Mouse (Mus musculus): ENCODE measurements around the gene Cyp27a1.
A peak's percentile ranks its signal among the peaks of the same experiment; 100 is the strongest.

Cyp27a1 gene

DNA sequence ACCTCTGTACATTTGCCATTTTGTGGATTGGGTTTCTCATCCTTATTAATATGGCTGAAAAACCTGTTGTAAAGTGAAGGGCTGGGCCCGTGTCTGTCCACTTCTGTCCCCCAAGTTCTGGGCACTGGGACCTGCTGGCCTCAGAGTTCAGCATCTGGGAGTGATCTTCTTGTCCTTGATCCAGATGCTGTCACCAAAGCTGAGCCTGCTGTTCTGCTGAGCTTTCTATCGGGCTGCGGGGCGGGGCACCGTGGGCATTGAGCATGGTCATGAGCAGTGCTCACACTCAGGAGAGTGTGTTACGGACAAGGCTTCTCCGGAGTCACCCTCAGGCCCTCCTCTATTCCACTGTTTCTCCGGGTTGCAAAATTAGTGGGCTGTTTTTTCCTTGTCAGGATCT, 4.7 kb downstream of the Cyp27a1 start:
- DNase-seq (ENCODE audit: low spot score in 2 of 2) = no peak

DNA sequence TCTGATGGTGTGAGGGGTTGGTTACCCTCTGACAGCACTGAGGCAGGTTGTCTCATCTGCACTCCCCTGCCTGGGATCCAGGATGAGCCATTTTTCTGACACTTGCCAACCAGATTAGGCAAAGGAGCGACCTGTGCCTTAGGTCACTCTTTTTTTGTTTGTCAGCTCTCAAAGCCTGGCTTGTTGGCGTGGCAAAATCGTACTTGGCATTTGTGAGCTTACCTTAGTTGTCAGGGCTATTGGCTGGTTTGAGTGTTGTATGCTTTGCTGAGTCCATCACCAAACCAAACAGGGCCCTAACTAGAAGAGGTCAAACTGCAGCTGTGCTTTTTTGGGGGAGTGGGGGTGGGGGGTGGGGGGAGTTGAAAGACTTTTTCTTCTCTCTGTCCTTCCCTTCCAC, 5.9 kb downstream of the Cyp27a1 start:
- DNase-seq (ENCODE audit: low spot score in 2 of 2) = no peak

DNA sequence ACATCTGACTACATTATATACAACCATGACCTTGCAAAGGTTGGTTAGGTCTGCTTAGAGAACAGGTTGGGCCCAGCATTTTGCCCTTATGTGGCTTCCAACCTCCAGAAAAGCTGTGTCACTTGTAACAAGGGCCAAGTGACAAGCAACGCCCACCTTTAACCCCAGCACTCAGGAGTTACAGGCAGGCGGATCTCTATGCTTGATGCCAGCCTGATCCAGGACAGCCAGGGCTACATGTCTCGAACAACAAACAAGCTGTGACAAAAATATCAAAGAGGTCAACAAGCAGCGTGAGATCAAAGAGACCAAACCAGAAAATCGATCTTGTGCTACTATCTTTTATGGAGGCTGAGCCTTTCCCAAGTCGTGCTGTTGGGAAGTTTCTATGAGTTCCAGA, 8.3 kb downstream of the Cyp27a1 start:
- DNase-seq (ENCODE audit: low spot score in 2 of 2) = no peak

DNA sequence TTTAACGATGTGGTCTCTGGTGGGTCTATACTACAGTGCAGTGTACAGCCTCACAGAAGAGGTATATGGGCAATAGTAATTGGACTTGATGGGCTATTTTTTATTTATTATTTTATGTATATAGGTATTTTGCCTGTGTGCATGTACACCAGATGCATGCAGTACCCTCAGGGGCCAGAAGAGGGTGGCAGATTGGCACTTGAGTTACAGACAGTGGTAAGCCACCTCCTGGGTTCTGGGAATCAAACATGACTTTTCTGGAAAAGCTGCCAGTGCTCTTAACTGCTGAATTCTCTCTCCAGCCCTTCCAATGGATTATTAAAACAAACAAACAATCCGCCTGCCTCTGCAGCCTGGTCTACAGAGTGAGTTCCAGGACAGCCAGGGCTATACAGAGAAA, 10.4 kb downstream of the Cyp27a1 start:
- peak in 1 of 2 experiments; percentile 58 for DNase-seq (ENCODE audit: low spot score in 2 of 2)

DNA sequence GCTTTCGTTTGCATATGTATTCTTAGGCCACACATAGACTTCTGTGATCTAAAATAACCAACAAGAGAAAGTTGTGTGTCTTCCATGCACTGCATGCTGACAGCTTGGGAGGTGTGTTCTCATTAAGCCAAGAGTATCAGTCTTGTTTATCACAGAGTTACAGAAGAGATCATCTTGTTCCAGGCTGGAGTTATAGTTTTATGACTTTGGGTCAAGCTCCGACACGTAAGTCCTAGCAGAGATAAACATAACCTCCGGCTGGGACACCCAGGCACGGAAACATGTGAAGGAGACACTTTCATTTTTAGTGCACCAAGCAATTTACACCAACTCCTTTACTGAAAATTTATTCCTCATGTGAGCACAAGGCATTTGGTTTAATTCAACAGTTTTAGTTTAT, 12.7 kb downstream of the Cyp27a1 start:
- no peak for DNase-seq (ENCODE audit: low spot score in 2 of 2)

DNA sequence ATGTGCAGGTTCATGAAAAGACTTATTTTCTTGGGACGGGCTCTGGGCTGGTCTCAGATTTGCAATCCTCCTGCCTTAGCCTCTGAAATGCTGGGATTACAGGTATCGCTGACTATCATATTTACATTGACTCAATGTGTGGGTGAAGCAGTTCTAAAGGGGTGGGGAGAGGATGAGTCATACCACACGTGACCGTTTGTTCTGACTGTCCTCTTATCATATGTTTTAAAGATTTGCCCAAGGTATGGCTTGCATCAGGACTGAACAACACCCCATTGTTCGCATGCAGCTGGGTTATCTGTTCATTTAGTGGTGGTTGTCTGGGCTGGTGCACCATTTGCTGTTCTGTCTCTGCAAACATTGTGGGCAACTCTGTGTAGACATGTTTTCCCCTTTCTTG, 13.3 kb downstream of the Cyp27a1 start:
- DNase-seq (ENCODE audit: low spot score in 2 of 2) = no peak

DNA sequence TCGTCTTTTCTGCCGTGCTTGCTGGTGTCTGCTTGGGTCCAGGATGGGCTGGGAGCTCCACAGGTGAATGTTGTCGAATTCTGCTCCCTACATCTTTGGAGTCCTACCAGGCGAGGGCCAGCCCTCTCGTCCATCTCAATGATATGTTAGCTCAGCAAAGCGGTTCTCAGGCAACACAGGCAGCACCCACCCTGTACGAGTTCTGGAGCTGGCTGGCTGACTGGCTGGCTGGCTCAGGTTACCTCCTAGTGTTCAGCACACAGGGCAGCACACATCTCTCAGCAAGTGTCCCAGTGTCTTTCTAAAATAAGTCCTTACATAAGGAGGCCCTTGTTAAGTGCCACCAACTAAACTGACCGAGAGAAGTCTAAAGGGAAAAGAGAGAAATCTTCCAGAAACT, 15.1 kb downstream of the Cyp27a1 start:
- DNase-seq (ENCODE audit: low spot score in 2 of 2) = no peak

DNA sequence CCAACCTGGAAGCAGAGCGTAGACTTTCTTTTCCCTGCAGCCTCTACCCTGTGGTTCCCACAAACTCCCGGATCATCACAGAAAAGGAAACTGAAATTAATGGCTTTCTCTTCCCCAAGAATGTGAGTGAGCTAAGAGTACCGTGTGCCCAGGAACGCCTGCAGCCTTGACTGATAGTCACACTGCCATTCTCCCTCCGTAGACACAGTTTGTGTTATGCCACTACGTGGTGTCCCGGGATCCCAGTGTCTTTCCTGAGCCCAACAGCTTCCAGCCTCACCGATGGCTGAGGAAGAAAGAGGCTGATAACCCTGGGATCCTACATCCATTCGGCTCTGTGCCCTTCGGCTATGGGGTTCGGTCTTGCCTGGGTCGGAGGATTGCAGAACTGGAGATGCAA, 23.6 kb downstream of the Cyp27a1 start:
- no peak for DNase-seq (ENCODE audit: low spot score in 2 of 2)

DNA sequence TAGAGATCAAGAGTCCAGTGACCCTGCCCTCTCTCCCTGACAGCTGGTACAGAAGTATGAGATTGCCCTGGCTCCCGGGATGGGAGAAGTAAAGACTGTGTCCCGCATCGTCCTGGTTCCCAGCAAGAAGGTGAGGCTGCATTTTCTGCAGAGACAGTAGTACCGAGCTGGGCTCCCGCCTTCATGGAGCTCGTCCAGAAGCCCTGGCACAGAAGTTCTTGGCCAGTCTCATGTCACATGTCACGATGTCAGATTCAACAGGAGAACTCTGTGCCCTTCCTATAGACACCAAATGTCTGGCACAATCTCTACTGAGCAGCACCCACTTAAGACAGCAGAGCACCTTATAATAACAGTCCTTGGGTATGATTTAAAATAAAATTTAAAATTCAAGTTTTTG, 24.1 kb downstream of the Cyp27a1 start:
- no peak for DNase-seq (ENCODE audit: low spot score in 2 of 2)

DNA sequence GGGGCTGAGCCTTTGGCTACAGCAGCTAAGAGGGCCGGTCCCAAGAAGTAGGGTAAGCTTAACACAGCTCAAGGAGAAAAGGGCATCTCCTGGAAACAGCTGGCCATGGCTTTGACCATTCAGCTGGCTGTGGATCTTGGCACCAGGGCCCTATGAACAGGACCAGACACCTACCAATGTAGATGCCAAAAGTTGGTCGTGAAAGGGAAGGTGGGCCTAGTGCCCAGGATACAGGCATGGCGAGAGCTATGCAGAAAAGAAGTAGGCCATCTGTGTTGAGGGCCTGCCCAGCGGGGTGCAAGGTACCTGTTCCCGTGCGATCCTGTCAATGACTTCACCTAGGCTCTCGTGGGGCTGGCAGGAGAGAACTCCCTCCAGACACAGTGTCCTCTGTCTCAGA, 27.5 kb downstream of the Cyp27a1 start:
- no peak for DNase-seq (ENCODE audit: low spot score in 2 of 2)

DNA sequence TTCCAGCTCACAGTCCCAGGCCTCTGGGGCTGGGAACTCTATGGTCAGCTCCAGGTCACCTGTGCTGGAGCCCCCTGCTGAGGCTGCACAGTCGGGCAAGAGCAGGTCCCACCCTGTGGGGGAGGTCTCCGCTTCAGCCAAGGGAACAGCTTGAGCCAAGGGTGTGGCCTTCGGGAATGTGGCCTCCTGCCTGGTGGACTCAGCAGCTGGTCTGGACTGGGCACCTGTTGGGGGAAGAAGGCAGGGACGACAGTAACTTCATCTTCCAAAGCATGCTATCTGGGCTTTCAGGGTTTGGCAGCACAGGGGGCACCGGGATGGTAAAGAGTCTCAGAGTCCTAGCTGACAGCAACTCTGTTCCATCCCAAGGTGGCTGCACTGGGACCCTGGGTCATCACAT, 34.0 kb downstream of the Cyp27a1 start:
- no peak for DNase-seq (ENCODE audit: low spot score in 2 of 2)

DNA sequence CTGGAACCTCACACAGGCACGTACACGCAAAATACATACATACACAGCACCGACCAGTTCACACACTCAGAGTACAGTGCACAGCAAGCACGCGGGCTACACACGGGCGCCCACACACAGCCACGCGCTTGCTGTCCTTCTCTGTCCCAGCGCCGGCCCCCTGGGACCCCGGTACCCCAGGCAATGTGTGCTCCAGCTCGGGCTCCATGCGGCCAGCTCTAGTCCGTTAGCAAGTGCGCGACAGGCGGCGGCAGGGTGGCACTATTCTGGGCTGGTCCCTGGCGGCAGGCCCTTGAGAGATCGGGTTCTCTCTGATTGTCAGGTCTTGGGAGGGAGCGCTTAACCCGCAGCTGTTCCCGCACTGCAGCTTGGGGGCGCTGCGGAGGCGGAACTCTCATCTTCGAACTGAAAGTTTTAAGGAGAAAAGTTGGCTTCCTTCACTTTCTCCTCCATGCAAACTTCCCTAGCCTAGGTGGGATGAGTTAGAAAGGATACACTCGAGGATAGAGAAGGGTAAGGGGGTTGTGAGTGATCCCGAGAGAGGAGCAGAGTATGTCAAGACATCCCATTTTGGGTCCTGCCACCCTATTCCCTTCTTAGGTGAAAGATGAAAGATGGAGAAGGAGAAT, 35.4 kb downstream of the Cyp27a1 start, which contains the start of gene Prkag3:
Prkag3 (minus strand) TSS at position 579 of the 629 bp plus-strand sequence.
- DNase-seq (ENCODE audit: low spot score in 2 of 2) = peak; percentile 33 to 75

DNA sequence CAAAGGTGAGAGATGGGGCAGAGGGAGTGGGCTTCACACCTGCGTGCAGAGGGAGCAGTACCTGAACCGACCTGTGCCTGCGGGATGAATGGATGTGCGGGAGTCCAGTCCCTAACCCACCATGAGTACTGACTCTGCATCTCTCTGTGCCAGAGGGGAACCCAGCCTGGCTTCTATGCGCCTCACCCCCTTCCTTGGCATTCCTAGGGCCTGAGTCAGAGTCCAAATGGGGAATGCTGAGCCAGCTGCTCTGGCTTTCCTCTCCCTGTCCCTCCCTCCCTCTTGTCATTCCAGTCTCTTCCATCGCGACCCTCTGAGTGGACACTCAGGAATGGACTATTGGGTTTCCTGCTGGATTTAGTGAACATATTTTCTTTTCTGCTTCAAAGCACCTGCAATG, 35.9 kb downstream of the Cyp27a1 start:
- DNase-seq (ENCODE audit: low spot score in 2 of 2) = no peak

DNA sequence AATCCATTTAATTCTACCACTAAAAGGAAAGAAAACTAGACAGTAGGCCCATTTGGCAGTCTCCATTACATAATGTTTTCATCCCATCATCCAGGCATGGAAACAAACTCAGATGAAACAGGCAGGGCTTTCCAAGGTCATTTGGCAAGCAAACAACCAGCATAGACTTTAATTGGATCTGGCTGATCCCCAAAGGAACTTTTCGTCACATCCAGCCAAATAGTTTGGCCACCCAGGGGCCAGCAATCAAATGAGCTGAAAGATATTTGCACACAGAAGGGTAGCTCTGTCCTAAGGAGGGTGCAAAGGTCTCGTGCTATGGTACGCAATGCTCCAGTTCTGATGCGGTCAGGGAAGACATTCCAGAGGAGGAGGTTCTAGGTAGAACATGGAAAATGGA, 37.3 kb downstream of the Cyp27a1 start:
- no peak for DNase-seq (ENCODE audit: low spot score in 2 of 2)

DNA sequence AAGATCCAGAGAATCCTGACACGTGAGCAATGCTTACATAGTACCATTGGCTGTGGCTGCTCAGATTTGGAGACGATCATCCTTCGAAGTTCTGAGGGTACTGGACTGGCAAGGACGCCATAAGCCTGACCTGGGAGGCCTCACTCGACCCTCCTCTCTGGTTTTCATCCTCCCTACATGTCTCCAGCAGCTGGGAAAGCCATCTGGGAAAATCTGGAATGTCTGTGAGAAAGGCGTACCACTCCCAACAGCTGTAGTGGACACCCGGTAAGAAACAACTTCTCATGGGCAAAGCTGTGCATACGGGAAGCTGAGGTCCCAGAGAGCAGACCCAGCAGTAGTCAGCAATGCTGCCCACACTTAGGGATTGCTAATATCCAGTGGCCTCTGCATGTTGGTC, 38.8 kb downstream of the Cyp27a1 start:
- no peak for DNase-seq (ENCODE audit: low spot score in 2 of 2)

DNA sequence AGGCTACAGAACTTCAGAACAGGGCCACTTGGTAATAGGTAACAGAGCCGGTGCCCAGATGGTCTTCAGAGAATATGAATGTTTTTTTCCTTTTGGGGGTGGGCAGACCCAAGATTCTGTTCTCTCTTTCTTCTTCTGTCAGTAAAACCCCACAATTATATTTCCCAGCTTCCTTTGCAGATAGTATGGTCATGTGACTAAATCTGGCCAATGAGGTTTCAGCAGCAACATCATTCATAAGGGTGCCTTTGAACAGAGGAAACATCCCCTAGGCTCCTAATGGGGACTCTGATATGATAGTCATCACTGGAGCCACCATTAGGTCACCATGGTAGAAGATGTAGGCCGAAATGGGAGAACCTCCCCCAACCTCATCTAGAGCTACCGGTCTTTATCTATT, 39.5 kb downstream of the Cyp27a1 start:
- no peak for DNase-seq (ENCODE audit: low spot score in 2 of 2)

DNA sequence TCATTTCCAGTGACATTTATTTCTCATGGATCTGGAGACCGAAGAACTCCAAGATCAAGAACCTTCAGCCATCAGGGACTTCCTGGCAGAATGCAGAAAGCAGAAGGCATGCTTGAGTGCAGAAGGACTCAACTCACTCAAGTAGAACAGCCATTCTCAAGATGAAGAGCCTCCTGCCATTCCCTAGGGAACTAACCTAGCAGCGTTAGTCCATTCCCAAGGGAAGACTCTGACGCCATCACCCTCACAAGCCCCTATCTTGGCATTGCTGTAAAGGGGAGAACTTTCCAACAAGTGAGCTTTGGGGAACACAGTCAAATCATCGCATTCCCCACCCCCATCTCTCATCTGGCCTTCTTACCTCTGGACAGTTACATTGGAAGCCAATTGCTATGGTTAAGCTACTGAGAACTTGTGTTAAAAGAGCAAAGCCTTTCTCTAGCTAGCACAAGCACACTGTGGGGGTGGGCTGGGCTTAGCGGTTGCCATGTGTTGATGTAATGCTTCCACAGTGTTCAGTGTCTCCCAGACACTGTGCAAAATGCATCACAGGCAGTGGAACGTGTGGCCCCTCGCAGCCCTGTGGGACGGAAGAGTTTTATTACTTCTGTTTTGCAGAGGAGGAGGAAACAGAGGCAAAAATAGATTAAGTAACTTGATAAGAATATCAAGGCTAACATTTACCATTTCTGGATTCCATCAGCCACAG, 40.0 kb downstream of the Cyp27a1 start:
- no peak for DNase-seq (ENCODE audit: low spot score in 2 of 2)

DNA sequence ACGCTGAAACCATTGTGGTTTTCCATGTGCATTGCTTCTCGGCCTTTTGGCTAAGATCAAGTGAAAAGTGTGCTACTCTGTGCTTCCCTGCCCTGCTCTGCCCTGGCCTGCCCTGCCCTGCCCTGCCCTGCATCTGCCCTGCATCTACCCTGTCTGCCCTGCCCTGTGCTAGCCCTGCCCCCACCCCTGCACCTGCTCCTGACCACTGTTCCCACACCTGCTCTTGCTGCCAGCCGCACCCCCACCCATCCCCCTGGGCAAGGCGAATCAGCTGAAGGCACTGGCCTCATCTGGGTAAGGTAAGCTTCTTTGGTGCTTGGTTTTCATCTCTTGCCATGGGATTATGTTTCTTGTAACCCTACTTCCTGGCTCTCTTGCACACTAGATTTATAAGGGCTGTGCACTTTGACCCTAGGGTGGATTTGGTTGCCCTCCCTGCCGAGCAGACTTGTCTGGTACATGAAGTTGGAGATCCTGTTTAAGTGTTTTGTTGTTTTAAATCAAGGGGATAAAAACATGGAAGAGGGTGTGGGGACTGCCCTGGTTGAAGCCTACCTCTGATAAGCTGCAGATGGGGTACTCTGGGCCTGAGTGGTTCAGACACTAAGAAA, 40.9 kb downstream of the Cyp27a1 start:
- no peak for DNase-seq (ENCODE audit: low spot score in 2 of 2)

DNA sequence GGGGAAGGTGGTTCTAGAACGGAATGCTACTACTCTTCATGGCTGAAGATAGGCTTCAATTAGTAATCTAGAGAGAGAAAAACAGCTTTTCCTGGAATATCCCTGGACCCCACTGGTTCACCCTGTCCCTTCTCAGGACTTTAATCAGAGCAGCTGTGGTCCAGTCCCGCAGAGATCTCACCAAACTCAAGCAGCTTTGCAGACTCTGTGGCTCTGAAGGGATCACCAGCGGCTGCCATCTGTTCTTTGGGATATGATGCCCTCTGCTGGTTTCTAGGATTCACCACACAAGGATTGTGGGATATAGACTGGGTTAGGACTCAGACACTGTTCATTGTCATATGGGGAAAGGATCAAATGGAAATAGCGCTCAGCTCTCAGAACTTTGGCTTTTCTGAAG, 46.4 kb downstream of the Cyp27a1 start:
- no peak for DNase-seq (ENCODE audit: low spot score in 2 of 2)

DNA sequence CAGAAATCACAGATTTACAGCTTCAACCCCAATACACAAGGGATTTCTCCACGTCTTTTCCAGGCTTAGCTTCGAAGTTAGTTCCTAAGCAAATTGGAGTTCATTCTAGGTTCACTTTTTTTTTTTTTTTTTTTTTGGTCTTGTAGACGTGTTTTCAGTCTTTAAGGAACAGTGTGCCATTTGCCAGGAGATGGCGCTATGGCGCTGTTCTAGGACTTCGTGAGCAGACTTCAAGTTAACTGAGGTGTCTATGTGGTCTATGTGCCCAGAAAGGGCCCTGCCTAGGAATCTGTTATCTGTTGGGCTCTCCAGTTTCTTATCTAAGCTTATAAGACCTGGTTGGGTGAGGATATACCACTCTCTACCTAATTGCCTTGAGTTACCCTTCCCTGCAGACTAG, 49.7 kb downstream of the Cyp27a1 start:
- DNase-seq (ENCODE audit: low spot score in 2 of 2) = peak in 1 of 2 experiments; percentile 79

DNA sequence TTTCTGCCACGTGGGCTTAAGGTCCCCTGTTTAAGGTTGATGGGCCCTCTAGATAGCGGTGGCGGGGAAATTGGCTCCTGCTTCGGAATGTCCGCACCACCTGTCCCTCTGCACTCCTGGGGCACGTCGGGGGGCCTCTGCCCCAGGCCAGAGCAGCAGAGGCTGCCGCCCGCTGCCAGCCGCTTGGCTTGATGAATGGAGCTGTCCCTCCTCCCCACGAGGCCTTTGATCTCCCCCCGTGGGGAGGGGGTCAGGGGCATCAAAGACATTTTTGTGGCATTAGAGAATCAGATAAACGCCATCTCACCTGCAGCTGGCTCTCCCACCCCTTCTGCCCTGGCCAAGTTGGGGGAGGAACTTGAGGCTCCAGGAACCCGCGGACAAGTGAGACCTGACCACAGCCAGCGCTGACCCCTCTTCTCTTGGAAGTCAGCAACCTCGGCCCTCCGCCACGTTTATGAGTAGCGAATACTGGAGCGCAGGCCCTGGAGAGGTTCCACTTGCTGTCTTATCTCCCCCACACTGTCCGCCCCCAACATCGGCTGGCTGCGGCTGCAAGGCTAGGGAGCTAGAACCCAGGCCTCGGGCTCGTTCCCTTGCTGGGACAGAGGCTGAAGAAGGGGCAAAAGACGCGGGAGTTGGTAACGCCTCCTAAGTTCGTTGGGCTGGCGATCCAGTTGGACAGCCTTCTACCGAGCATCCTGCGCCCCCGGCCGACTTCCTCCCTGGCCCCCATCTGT, 57.5 kb downstream of the Cyp27a1 start:
- DNase-seq (ENCODE audit: low spot score in 2 of 2) = no peak

DNA sequence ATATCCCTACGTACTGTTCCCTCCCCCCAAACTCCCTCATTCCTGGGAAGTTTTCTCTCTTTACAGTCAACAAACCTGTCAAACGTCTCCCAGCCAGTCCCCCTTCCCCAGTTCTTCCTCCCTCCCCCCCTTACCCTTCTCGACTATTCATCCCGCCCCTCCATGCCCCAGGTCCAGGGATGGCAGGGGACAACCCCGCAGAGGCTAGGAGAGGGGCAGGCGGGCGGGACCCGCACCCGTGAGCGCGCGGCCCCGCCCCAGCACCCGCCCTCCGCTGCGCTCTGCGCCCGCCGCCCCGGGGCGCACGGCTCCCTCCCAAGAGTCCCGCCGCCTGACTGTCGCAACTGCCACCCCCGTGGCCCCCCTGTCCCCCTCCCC, 58.1 kb downstream of the Cyp27a1 start:
- no peak for DNase-seq (ENCODE audit: low spot score in 2 of 2)

DNA sequence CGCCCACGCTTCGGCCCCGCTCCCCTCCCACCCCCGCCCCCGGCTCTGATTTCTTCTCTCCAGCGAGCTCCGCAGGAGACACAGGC, 58.3 kb downstream of the Cyp27a1 start, which contains the start of gene Wnt6:
Wnt6 (plus strand) TSS at position 48 of the 86 bp plus-strand sequence.
- DNase-seq (ENCODE audit: low spot score in 2 of 2) = no peak
